Mouse (Mus musculus) ES-E14 (cell line): ENCODE results near the gene Cry2. TPM values are rescaled to one million over a fixed set of nuclear protein-coding genes. Genes with fewer than 3 reads are reported as not detected.

Experiments
- DNase-seq: peaks from one replicate; pipeline ENCODE4 v3.0.0-alpha.2; 2013; ENCODE audit warnings: low read depth, low spot score
- H3K27ac ChIP-seq: 2 replicates; pipeline ENCODE4 v1.5.1; 2012; ENCODE audit warnings: low read depth, mild to moderate bottlenecking, low read length, moderate library complexity, mixed read lengths; ENCODE audit not compliant: poor library complexity, insufficient read depth, severe bottlenecking
- H3K36me3 ChIP-seq: 2 replicates; pipeline ENCODE4 v1.6.1; 2012; ENCODE audit warnings: mild to moderate bottlenecking, low read length, moderate library complexity, mixed read lengths; ENCODE audit not compliant: control insufficient read depth, poor library complexity, insufficient read depth, severe bottlenecking
- H3K4me1 ChIP-seq, 2 experiments: fragments of 150-350 bp in 1 of 2; sonication (generic) in 1 of 2; 2 replicates each; pipeline ENCODE4 v1.6.1; 2012; ENCODE audit warnings: low read length in 2 of 2, mild to moderate bottlenecking in 1 of 2, mixed read lengths in 1 of 2; ENCODE audit not compliant: control insufficient read depth in 2 of 2, insufficient read depth in 2 of 2, poor library complexity in 1 of 2
- H3K4me3 ChIP-seq, 2 experiments: fragments of 150-350 bp in 1 of 2; sonication (generic) in 1 of 2; 2 replicates each; pipeline ENCODE4 v1.5.1; 2012; ENCODE audit warnings: low read length in 2 of 2, low read depth in 1 of 2, mild to moderate bottlenecking in 1 of 2, mixed read lengths in 1 of 2; ENCODE audit not compliant: insufficient read depth in 1 of 2, poor library complexity in 1 of 2, severe bottlenecking in 1 of 2
- H3K9ac ChIP-seq: 2 replicates; pipeline ENCODE4 v1.6.1; 2012; ENCODE audit warnings: low read depth, mild to moderate bottlenecking, low read length, mixed read lengths; ENCODE audit not compliant: poor library complexity, insufficient read depth, severe bottlenecking
- H3K9me3 ChIP-seq: fragments of 150-350 bp; sonication (generic); 2 replicates; pipeline ENCODE4 v1.6.1; 2012; ENCODE audit warnings: low read depth, mild to moderate bottlenecking, low read length; ENCODE audit not compliant: control insufficient read depth, insufficient read depth
- CHD2 ChIP-seq: IDR thresholded peaks from 2 replicates; pipeline ENCODE4 v1.6.1; 2014; ENCODE audit warnings: mild to moderate bottlenecking, low read depth, low read length, inconsistent platforms
- HCFC1 ChIP-seq: IDR thresholded peaks from 2 replicates; pipeline ENCODE4 v1.6.1; 2012; ENCODE audit warnings: low read length, inconsistent platforms, borderline replicate concordance; ENCODE audit not compliant: insufficient read depth
- MAFK ChIP-seq: IDR thresholded peaks from 2 replicates; pipeline ENCODE4 v1.6.1; 2014; ENCODE audit warnings: mild to moderate bottlenecking, low read depth, low read length, inconsistent platforms; ENCODE audit not compliant: insufficient read depth
- ZC3H11A ChIP-seq: IDR thresholded peaks from 2 replicates; pipeline ENCODE4 v1.6.1; 2012; ENCODE audit warnings: low read depth, mild to moderate bottlenecking, inconsistent platforms, low read length, borderline replicate concordance
- ZNF384 ChIP-seq: IDR thresholded peaks from 2 replicates; pipeline ENCODE4 v1.6.1; 2012; ENCODE audit warnings: low read depth, low read length, inconsistent platforms
- in situ Hi-C, 2 experiments: fragments of 600-800 bp; cut with MboI; formaldehyde crosslinking; loops; one replicate each; pipeline ENCODE4 v1.15.1; 2025; ENCODE audit warnings: low sequenced_read_pairs in 2 of 2, inconsistent platforms in 1 of 2; ENCODE audit not compliant: unreplicated experiment in 2 of 2
- total RNA-seq: library from RNA; depleted of rRNA; stranded (reverse); fragments of 300-350 nt; gene quantifications from 2 replicates; pipeline ENCODE4 v1.2.3, GENCODE M21; 2012

Cry2 gene
- total RNA-seq, 1 experiment = 11.7 TPM

DNA sequence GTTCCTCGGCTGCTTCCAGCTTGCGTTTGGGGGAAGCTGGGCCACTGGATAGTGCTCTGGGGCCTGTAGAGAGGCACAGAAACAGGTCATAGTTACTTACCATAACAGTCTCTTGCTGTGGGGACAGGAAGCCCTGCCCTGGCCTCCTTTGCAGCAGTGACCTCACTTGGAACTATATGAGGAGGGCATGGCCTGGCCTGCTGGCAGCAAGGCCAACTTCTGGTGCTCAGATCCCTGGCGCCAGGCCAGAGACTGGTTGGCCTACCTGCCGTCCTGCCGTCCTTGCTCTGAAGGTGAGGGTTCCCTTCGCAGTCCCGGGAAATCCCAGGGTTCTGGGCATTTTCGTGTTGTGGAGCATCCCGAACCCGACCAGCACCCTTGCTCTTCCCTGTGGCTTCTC lies 22.1 kb downstream of the Cry2 start:
- no peaks in the 10 kb centered on the region for H3K4me1 ChIP-seq
- no peak overlapping the region; the same call in 1 of the 2 replicates for H3K9ac ChIP-seq
- in situ Hi-C loops = no loop called here
- DNase-seq = no peak
- no peak overlapping the region for H3K27ac ChIP-seq
- no peak overlapping the region for H3K4me3 ChIP-seq
- TF ChIP-seq ZC3H11A (no peak), HCFC1 (no peak), MAFK (no peak), ZNF384 (no peak), CHD2 (no peak)
- H3K36me3 ChIP-seq = peaks cover 63% of the 10 kb centered on the region
- no peaks in the 10 kb centered on the region for H3K9me3 ChIP-seq

DNA sequence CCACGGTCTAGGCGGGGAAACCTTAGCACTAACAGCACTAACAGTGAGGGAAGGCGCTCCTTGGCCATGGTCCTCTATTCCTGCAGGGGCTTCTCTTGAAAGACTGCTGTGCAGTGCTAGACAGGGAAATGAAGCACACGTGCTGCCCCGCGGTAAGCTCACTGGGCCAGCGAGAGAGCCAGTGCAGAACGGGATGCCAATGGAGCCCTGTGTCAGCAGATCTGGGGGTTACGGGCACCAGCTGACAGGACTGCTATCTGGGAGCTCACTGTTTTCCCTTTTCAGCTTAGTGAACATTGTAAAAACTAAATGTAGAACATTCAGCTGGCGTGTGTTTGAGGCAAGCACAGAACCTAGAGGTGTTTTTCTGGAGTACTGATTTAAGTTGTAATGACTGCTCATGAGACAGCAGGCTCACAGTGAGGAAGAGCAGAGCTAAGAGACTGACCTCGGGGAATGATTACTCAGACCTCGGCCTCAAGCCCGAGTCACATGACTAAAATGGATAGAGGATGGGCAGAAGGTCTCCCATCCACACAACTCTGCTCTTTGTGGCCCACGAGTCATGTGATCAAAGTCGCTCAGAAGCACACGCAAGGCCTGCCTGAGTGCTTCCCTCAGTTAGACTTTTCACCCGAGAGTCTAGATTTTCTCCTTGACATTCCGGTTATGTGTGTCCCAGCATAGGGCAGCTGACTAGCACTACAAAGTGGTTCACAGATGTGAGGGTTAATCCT lies 25.4 kb downstream of the Cry2 start:
- Histone ChIP-seq H3K9me3 (no peaks in the 10 kb centered on the region), H3K4me1 (no peaks in the 10 kb centered on the region), H3K4me3 (no peak overlapping the region), H3K36me3 (peaks cover 61% of the 10 kb centered on the region), H3K27ac (no peak overlapping the region), H3K9ac (no peak overlapping the region)
- TF ChIP-seq ZC3H11A (no peak), MAFK (no peak), ZNF384 (no peak), HCFC1 (no peak), CHD2 (no peak)
- no peak for DNase-seq
- in situ Hi-C loops = no loop called here

DNA sequence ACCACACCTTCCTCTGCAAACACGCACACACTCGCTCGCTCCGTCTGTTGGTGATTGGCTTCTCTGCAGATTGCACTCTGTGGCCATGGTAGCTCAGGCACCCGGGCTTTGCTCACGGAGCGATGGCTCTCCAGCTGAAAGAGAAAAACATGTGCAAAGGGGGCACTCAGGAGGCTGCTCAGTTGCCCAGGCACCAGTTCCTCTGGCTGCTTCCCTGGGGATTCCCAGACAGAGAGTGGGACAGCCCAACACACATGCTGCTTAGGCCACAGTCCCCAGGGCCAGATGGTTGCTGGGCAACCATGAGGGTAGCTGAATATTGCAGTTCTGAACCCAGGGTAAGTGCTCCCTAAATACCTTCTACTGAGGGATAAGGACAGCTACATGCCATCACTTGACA lies 28.2 kb downstream of the Cry2 start:
- in situ Hi-C loops = no loop called here

DNA sequence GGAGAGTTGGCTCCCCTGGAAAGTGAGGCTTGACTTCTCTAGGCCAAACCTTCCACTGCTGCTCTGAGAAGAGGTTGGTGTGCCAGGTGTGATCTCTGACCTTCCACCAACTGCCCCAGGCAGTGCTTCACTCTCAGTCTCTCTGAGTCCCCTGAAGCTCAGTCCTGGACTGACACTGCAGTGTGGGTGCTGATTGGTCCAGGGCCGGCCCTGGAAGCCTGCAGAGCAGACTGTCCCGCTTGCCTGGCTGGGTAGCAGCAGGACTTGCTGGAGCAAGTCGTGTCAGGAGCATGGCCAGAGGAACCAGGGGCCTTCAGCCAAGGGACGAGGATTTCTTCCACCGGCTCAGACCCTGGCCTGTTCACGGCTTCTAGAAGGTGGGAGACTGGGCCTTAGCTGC lies 29.1 kb downstream of the Cry2 start:
- no peaks in the 10 kb centered on the region for H3K9me3 ChIP-seq
- peaks cover 27% of the 10 kb centered on the region for H3K36me3 ChIP-seq
- no peak overlapping the region for H3K4me3 ChIP-seq

More for the DNA sequence above, 28.2 kb downstream of the Cry2 start:
- Histone ChIP-seq H3K27ac (no peak overlapping the region), H3K4me1 (peaks cover 0 to 3% of the 10 kb centered on the region in 2 experiments; a peak in 1 of 4 replicates), H3K4me3 (no peak overlapping the region), H3K36me3 (peaks cover 37% of the 10 kb centered on the region), H3K9ac (no peak overlapping the region), H3K9me3 (no peaks in the 10 kb centered on the region)
- DNase-seq = no peak
- TF ChIP-seq CHD2 (no peak), HCFC1 (no peak), MAFK (no peak), ZNF384 (no peak), ZC3H11A (no peak)

More for the DNA sequence above, 29.1 kb downstream of the Cry2 start:
- Histone ChIP-seq H3K4me1 (peaks cover 0 to 3% of the 10 kb centered on the region in 2 experiments; a peak in 1 of 4 replicates), H3K9ac (no peak overlapping the region), H3K27ac (no peak overlapping the region)
- DNase-seq = no peak
- TF ChIP-seq ZNF384 (no peak), CHD2 (no peak), ZC3H11A (no peak), HCFC1 (no peak), MAFK (no peak)
- in situ Hi-C loops = no loop called here
